Mouse (Mus musculus) forebrain, embryonic 16.5 days (tissue): ENCODE measurements around the gene Fosl1. TPM values are rescaled to one million over a fixed set of nuclear protein-coding genes. Genes with fewer than 3 reads are reported as not detected.

Experiments used
- ATAC-seq: fragments of 200-750 bp; cut with Nextera tagmentation; 2 replicates; pipeline ENCODE4 v1.8.0; 2017; ENCODE audit warnings: mild to moderate bottlenecking, moderate library complexity
- H3K27ac ChIP-seq: fragments of 300-500 bp; sonication (generic); 2 replicates; pipeline ENCODE4 v1.5.1; 2014; ENCODE audit warnings: low read length, control low read depth
- H3K27me3 ChIP-seq: fragments of 300-500 bp; sonication (generic); replicated peaks from 2 replicates; pipeline ENCODE4 v1.6.1; 2014; ENCODE audit warnings: low read length; ENCODE audit not compliant: control insufficient read depth, insufficient read depth
- H3K36me3 ChIP-seq: fragments of 300-500 bp; sonication (generic); 2 replicates; pipeline ENCODE4 v1.6.1; 2014; ENCODE audit not compliant: control insufficient read depth, insufficient read depth
- H3K4me1 ChIP-seq: fragments of 300-500 bp; sonication (generic); replicated peaks from 2 replicates; pipeline ENCODE4 v1.6.1; 2014; ENCODE audit warnings: low read length; ENCODE audit not compliant: control insufficient read depth, insufficient read depth
- H3K4me2 ChIP-seq: fragments of 300-500 bp; sonication (generic); 2 replicates; pipeline ENCODE4 v1.6.1; 2014; ENCODE audit warnings: mild to moderate bottlenecking, low read length, control low read depth
- H3K4me3 ChIP-seq: fragments of 300-500 bp; sonication (generic); replicated peaks from 2 replicates; pipeline ENCODE4 v1.5.1; 2014; ENCODE audit warnings: mild to moderate bottlenecking, low read length, control low read depth
- H3K9ac ChIP-seq: fragments of 300-500 bp; sonication (generic); replicated peaks from 2 replicates; pipeline ENCODE4 v1.6.1; 2014; ENCODE audit warnings: low read depth, low read length, control low read depth
- H3K9me3 ChIP-seq: fragments of 300-500 bp; sonication (generic); 2 replicates; pipeline ENCODE4 v1.6.1; 2016; ENCODE audit warnings: low read length; ENCODE audit not compliant: control insufficient read depth
- WGBS: fragments of 180-500 bp; shearing (Covaris S2); extraction: QIAGEN DNeasy Blood & Tissue Kit; methylation state at CpG from one replicate; pipeline ENCODE4 v1.1.7; 2014; 5-methylcytosine and 5-hydroxymethylcytosine counted together
- polyA plus RNA-seq: library from polyadenylated mRNA; unstranded; fragments of >200 nt; fragmentation: Nextera tagmentation; extraction: Ambion mirVana; gene quantifications from 2 replicates; pipeline ENCODE4 v1.2.1, GENCODE M21; 2015

Gene Fosl1
- polyA plus RNA-seq, 1 experiment from 2014 or later = not detected

GRCm38 (mm10) chr19:5410641-5411040, 36.7 kb upstream of the Fosl1 start:
- WGBS = 94% methylated on average over 5 of the region's 5 CpGs
- no peak overlapping the region for H3K4me3 ChIP-seq
- no peaks in the 10 kb centered on the region for H3K9me3 ChIP-seq

DNA sequence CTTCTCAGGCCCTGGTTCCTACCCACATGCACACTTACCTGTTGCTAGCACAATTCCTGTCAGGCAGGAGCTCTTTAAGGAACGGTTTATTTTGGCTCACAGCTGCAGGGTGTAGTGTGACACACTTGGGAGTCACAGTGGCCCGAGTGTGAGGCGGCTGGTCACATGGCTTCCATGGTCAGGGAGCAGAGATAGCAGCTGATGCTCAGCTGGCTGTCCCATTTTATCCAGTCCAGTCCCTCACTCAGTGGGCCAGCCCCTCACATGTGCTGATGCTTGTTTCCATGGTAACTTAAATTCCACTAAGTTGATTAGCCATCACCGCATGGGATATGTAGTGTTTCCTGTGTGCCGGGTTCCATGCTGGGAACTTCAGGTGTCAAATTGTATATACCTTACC, 35.4 kb upstream of the Fosl1 start:
- H3K4me2 ChIP-seq = no peak overlapping the region
- no peaks in the 10 kb centered on the region for H3K27me3 ChIP-seq
- H3K27ac ChIP-seq = no peak overlapping the region
- no peaks in the 10 kb centered on the region for H3K9me3 ChIP-seq
- H3K9ac ChIP-seq = no peak overlapping the region
- H3K4me1 ChIP-seq = peaks cover 9% of the 10 kb centered on the region; the same call in 1 of the 2 replicates
- no peak for ATAC-seq
- no peaks in the 10 kb centered on the region for H3K36me3 ChIP-seq
- H3K4me3 ChIP-seq = no peak overlapping the region
- WGBS = 70% methylated on average over 5 of the region's 5 CpGs

More at GRCm38 (mm10) chr19:5410641-5411040, 36.7 kb upstream of the Fosl1 start:
- Histone ChIP-seq H3K9ac (no peak overlapping the region), H3K4me1 (peaks cover 13% of the 10 kb centered on the region), H3K36me3 (no peaks in the 10 kb centered on the region), H3K27me3 (no peaks in the 10 kb centered on the region), H3K27ac (no peak overlapping the region), H3K4me2 (no peak overlapping the region)
- ATAC-seq = no peak

GRCm38 (mm10) chr19:5413840-5414239, 33.5 kb upstream of the Fosl1 start:
- no peak overlapping the region for H3K9ac ChIP-seq
- no peak for ATAC-seq
- H3K4me1 ChIP-seq = no peaks in the 10 kb centered on the region; the same call in 1 of the 2 replicates
- H3K9me3 ChIP-seq = no peaks in the 10 kb centered on the region
- no peaks in the 10 kb centered on the region for H3K27me3 ChIP-seq
- no peak overlapping the region for H3K4me3 ChIP-seq
- no peak overlapping the region for H3K4me2 ChIP-seq
- 72% methylated on average over 4 of the region's 4 CpGs for WGBS
- H3K27ac ChIP-seq = no peak overlapping the region
- H3K36me3 ChIP-seq = no peaks in the 10 kb centered on the region

DNA sequence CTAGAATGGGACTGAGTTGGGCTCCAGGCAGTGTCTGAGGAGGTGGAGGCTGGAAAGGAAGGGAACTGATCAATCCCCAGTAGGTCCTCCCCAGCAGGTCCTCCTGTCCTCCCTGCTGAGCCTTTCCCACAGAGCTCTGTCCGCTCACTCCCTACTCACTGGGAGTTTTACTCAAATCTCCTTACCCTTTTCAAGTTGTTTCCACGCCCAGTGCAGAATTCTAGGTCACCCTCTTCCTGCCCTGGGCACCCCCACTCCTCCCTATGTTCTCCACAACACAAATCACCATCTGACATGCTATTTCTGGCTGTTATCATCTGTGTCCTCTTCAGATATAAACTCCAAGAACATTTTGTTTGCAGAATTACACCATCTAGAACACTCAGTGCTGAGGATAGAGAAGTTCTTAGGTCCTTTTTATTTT, 32.8 kb upstream of the Fosl1 start:
- H3K27ac ChIP-seq = no peak overlapping the region
- 75% methylated on average over 2 of the region's 2 CpGs for WGBS

DNA sequence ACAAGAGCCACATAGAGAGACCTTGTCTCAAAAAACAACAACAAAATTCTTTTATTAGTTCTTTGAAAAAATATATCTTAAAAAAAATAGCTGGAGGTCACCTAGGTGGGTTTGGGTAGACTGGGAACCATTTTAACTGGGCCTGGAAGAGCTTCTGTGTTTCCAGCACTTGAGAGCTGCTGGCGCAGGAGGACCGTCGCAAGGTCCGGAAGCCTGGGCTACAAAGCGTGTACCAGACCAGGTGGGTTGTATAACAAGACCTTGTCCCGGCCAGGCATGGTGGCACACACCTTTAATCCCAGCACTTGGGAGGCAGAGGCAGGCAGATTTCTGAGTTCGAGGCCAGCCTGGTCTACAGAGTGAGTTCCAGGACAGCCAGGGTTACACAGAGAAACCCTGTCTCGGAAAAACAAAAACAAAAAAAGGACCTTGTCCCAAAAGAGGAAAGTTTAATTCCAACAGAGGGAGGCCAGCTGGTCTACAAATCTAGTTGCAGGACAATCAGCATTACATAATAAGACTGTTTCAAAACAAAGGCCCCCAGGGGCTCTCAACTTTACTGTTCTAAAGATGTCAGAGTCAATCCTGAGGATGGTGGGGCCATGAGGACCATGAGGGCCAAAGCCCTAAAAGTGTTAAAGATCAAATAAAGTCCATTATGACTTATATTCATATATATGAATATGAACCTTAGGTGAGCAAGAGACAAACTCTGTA, 28.4 kb upstream of the Fosl1 start:
- no peak overlapping the region for H3K4me3 ChIP-seq
- WGBS = 94% methylated on average over 8 of the region's 8 CpGs

More for the DNA sequence above, 32.8 kb upstream of the Fosl1 start:
- no peak overlapping the region for H3K4me2 ChIP-seq
- no peaks in the 10 kb centered on the region for H3K36me3 ChIP-seq
- H3K9me3 ChIP-seq = no peaks in the 10 kb centered on the region
- no peaks in the 10 kb centered on the region for H3K27me3 ChIP-seq
- ATAC-seq = no peak
- H3K4me1 ChIP-seq = no peaks in the 10 kb centered on the region
- H3K9ac ChIP-seq = no peak overlapping the region
- H3K4me3 ChIP-seq = no peak overlapping the region

DNA sequence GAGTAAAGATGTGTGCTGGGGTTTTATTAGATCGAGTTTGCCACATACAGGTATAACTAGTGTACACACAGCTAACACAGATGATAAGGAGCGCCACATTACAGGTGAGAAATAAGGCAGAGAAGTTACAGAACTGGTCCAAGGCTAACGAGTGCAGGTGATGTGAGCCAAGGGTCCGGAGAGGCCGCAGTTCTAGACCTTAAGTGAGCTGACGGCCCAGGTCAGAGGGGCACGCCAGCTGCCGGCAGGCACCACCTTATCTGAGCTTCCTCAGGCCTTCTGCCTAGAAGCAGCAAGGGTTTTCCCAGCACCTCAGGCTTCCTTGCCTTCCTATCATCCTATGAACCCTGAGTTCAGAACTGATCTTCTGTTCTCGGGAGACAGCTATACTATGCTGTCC, 27.7 kb upstream of the Fosl1 start:
- Histone ChIP-seq H3K4me3 (no peak overlapping the region), H3K27ac (no peak overlapping the region), H3K36me3 (0 out of 2 replicates have a peak, but pooled peaks cover 7% of the 10 kb centered on the region), H3K9me3 (no peaks in the 10 kb centered on the region), H3K4me2 (no peak overlapping the region), H3K4me1 (peaks cover 22% of the 10 kb centered on the region), H3K27me3 (no peaks in the 10 kb centered on the region), H3K9ac (no peak overlapping the region)
- ATAC-seq = no peak
- WGBS = 95% methylated on average over 9 of the region's 9 CpGs

More for the DNA sequence above, 28.4 kb upstream of the Fosl1 start:
- peaks cover 20% of the 10 kb centered on the region for H3K4me1 ChIP-seq
- ATAC-seq = no peak
- no peaks in the 10 kb centered on the region for H3K27me3 ChIP-seq
- no peak overlapping the region for H3K4me2 ChIP-seq
- H3K9me3 ChIP-seq = no peaks in the 10 kb centered on the region
- no peak overlapping the region for H3K27ac ChIP-seq
- H3K36me3 ChIP-seq = 0 out of 2 replicates have a peak, but pooled peaks cover 7% of the 10 kb centered on the region
- no peak overlapping the region for H3K9ac ChIP-seq

DNA sequence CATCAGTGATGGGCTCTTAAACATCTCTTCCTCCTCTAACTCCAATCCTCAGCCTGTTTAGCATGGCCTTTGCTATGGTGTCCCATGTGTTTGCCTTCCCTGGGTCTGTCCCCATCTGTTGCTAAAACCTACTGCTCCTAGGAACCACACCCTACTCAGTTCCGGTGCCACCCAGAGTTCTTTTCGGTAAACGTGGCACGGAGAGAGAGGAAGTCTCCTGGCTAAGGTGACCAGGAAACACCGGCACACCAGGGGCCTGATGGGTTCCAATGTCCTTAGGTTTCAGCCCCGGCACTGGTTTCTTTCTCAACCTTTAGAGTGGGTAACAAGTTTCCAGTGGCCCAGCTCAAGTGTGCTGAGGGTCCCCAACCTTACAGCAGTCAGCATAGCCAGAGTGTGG, 26.8 kb upstream of the Fosl1 start:
- H3K27ac ChIP-seq = no peak overlapping the region
- H3K4me3 ChIP-seq = no peak overlapping the region
- ATAC-seq = no peak
- peaks cover 23% of the 10 kb centered on the region for H3K4me1 ChIP-seq
- no peak overlapping the region for H3K4me2 ChIP-seq
- H3K27me3 ChIP-seq = no peaks in the 10 kb centered on the region
- no peak overlapping the region for H3K9ac ChIP-seq
- 92% methylated on average over 6 of the region's 6 CpGs for WGBS
- 0 out of 2 replicates have a peak, but pooled peaks cover 7% of the 10 kb centered on the region for H3K36me3 ChIP-seq
- H3K9me3 ChIP-seq = no peaks in the 10 kb centered on the region

- ATAC-seq = no peak
- Histone ChIP-seq H3K27me3 (no peaks in the 10 kb centered on the region), H3K9me3 (no peaks in the 10 kb centered on the region), H3K9ac (no peak overlapping the region), H3K27ac (no peak overlapping the region), H3K4me1 (peaks cover 35% of the 10 kb centered on the region), H3K4me2 (no peak overlapping the region), H3K36me3 (peaks cover 9% of the 10 kb centered on the region; the same call in 1 of the 2 replicates), H3K4me3 (no peak overlapping the region)
- 90% methylated on average over 5 of the region's 5 CpGs for WGBS
Measured at GRCm38 (mm10) chr19:5421784-5422183, 25.6 kb upstream of the Fosl1 start.

GRCm38 (mm10) chr19:5422267-5422666, 25.1 kb upstream of the Fosl1 start:
- peaks cover 37% of the 10 kb centered on the region for H3K4me1 ChIP-seq
- no peaks in the 10 kb centered on the region for H3K27me3 ChIP-seq
- no peaks in the 10 kb centered on the region for H3K9me3 ChIP-seq
- ATAC-seq = no peak
- H3K4me2 ChIP-seq = no peak overlapping the region
- H3K9ac ChIP-seq = no peak overlapping the region
- no peak overlapping the region for H3K27ac ChIP-seq
- H3K4me3 ChIP-seq = no peak overlapping the region
- 81% methylated on average over 10 of the region's 10 CpGs for WGBS
- peaks cover 9% of the 10 kb centered on the region; the same call in 1 of the 2 replicates for H3K36me3 ChIP-seq
